Mouse (Mus musculus) monocyte, adult 2 months (primary cell): Measurements from ENCODE around the gene Sgpp1.
"Not testable (repeated sequence)": the region's sequence is repeated elsewhere in the genome, so short reads cannot be mapped to it uniquely, and the experiment has no call there.

Source experiments
- DNase-seq, 2 experiments: peaks; one replicate each; pipeline ENCODE4 v3.0.0; 2022; ENCODE audit warnings: low spot score in 2 of 2, low read depth in 1 of 2

The Sgpp1 gene

DNA sequence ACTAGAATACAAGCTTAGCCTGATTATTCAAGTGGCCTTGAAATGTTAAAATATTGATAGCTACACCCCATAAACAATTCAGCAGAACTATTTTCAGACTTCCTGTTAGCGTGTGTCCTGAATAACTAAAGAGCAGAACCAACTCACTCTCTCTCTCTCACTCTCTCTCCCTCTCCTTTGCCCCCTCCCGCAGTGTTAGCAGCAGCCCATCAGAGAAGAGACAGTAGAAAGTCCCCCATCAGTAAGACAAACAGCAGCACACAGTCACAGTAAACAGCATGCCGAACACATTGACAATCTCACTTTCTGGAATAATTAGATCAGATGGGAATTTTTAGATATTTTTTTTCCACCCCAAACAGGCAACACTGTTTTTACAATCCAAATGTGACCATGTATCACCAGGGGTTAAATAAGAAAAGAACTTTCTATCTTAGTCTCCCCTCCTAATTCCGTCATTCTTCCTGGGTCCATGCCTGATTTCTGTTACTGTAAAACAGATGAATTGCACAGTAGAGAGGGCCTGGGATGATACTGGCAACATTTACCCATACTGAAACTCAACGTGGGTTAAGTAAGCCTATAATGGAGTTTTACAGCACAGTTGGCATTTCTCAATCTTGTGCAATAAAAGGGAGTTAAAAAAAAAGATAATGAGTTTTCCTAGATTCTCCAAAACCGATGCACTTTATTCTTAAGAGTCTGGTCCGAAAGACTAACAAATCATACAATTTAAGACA, 2.0 kb downstream of the Sgpp1 start:
- DNase-seq: no peak

DNA sequence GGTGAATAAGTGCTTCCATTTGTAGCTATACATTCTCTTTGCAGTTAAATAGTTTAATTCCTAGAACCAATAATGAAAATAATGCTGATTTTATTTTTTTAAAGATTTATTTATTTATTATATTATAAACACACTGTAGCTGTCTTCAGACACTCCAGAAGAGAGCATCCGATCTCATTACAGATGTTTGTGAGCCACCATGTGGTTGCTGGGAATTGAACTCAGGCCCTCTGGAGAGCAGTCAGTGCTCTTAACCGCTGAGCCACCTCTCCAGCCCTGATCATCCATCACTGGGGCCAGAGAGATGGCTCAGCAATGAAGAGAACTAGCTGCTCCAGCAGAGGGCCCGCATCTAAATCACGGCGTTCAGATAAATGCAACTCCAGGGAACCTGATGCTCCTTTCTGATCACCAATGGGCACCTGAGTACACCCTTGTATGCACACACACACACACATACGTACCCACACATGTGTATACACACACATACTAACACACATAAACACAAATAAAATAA, 3.5 kb downstream of the Sgpp1 start:
- DNase-seq: no peak

DNA sequence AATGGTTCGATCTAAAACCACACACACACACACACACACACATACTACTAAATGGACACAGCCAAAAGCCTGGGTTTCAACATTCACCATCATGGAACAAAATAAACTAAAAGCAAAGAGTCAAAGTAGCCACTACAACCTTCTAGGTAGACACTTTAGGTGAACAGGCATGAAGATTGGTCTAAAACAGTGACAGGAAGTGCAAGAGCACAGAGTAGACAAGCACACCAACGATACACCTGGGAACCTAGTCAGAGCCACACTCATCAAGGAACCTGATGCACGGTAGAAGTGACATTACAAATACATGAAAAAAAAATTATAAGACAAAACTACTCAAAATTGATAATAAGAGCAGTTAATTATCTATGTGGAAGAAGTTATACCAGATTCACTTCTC, 4.0 kb downstream of the Sgpp1 start:
- no peak for DNase-seq

DNA sequence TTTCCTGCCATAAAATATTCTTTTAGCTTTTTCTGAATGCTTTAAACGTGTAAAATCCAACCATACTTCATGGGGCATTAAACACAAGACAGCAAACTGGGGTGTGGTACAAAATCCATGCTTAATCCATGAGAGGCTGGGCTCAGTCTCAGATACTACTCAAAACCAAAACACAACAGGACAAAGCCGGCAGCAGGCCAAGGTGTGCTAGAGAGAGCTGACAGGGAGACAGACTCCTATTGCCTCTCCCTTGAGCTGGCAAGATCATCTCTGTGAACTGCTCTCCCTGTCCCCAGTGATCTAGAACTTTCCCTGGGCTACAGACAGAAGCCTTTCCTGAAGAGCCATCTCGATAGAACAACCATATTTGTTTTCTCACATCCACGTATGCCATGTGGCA, 5.1 kb downstream of the Sgpp1 start:
- no peak for DNase-seq

DNA sequence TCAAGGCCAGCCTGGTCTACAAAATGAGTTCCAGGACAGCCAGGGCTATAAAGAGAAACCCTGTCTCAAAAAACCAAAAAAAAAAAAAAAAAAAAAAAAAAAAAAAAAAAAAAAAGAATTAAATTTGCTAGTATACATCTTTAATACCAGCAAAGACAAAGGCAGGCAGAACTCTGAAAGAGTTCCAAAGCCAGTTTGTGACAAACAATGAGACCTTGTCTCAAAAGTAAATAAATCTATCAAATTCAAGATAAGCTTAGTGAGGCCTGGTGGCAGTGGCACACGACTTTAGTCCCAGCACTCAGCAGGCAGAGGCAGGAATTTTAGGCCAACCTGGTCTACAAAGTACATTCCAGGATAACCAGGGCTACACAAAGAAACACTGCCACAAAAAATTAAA, 5.7 kb downstream of the Sgpp1 start:
- no peak for DNase-seq

DNA sequence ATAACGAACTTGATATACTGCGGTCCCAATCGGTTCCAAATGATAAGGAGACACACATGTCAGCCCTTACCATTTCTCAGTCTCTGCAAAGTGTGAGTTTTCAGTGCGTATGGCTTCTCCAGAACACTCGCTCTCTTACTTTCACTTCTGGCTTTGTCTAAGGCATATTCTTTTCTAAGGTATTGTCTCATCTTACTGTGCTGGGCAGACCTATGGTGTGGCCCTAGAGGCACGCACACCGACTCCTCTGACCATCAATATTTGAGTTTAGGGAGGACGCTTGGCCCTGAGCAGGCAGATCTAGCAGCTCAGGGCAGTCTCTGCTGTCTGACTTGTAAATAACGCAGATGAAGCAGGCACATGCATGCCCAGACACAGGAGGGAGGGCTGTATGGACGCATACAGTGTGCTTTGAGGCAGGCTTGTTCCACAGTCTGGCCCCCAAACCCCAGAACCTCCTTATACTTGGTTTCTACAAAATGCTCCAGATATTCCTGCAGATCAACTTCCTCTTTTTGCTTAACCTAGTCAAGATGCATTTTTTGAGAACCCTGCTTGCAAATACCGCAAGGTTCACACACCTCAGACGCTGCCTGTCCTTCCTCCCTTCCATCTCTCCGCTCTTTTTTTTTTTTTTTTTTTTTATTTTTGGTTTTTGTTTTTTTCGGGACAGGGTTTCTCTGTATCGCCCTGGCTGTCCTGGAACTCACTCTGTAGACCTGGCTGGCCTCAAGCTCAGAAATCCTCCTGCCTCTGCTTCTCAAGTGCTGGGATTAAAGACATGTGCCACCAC, 8.0 kb downstream of the Sgpp1 start:
- no peak for DNase-seq

DNA sequence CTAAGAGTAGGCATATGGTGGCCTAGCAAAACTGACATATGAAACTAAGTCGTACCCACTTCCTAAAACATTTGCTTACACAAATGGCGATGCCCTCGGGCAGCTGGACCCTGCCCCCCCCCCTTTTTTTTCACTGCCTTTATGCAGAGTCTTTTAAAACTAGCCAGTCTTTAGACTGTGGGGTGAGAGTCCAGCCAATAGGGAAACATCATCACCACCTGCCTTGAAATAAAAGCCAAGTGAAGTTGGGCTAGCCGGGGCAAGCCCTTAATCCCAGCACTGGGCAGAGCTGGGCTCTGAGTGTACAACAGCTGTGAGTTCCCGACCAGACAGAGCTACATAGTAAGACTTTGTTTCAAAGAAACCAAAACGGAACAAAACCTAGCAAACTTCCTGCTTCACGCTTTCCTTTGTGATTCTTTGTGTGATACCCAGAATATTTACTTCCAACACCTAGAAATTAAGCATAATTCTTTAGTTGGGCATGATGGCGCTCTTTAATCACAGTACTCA, 9.1 kb downstream of the Sgpp1 start:
- no peak for DNase-seq

DNA sequence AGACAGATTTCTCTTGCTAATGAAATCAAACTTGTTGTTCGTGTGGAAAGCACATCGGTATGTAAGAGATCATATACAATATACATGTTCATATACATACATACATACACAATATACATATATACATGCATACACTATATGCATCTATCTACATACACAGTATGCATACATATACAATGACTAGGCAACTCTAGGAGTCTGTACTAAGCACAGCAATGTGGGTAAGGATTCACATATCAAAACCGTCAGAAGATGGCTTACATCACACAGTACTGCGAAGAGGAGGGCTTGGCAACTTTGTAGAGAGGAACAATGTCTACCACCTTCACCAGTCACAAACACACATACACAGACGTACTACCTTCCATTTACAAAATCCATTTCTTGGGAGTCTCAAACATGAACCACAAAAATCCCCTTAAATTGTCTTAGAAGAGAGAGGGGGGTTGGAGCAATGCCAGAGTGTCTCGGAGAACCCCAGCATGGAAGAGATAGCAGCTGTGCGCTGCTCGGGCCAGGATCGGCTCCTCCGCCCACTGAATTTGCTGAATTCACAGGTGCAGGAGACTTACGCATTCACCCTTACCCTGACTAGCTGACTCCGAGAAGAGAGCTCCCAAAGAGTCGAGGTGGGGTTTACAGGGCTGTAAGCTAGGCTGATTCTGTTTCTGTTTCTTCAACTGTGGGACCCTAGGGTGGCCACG, 10.8 kb downstream of the Sgpp1 start:
- DNase-seq: no peak

DNA sequence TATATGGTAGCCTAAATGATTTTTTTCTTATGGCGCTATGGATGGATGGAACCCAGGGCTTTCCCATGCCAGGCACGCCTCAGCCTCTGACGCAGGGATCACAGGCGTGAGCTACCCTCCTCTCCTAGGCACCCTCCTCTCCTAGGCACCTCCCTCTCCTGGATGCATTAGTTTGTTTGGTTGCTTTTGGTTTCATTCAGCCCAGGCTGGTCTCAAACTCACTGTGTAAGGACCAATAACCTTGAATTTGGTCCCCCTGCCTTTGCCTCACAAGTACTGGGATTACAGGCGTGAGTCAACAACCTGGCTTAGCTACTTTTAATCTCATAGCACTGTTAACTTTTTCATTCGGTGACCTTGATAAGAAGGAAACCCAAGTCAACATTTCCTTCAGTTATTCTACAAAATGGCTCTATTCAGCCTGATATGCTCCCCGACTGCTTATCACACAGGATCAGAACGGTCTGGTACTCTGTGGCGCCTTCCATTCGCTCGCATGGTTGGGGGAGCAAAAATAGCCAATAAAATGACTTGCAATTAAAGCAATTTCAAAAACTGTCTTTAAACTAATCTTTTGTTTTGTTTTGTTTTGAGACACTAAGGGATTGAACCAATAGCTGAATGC, 11.6 kb downstream of the Sgpp1 start:
- no peak for DNase-seq

DNA sequence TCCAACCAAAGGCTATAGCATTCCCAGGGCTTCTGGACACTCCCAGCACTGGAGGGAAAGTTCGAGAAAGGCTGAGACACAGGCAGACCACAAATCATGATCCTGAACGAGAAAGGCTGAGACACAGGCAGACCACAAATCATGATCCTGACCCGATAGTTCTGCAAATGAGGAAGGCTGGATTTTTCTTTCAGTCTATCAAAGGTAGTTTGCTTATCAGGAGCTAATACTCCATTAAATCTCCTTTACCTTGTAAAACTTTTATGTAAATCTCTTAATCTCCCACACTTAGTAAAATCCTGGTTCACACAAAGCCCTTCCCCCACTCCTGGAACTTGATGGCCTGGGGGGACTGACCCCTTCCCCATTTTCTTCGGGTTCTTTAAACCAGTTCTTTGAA, 13.6 kb downstream of the Sgpp1 start:
- DNase-seq: no peak

DNA sequence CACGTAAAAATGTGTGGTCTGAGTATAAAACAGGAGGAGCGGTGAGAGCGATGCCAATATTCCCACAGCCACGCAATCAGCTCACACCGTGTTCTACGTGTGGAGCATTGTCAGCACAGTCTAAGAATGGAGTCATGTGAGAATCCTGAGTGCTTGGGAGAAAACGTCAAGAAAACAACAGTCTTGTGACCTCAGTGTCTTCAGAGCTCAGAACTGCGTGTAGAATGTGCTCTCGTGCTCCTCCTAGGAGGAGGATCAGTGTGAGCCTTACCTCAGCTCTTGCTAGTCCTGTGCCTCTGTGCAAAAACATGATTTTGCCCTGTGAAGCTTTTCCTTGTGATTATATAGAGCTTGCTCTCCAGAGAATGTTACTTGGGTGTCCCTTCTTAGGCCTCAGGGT, 14.5 kb downstream of the Sgpp1 start:
- DNase-seq: no peak

DNA sequence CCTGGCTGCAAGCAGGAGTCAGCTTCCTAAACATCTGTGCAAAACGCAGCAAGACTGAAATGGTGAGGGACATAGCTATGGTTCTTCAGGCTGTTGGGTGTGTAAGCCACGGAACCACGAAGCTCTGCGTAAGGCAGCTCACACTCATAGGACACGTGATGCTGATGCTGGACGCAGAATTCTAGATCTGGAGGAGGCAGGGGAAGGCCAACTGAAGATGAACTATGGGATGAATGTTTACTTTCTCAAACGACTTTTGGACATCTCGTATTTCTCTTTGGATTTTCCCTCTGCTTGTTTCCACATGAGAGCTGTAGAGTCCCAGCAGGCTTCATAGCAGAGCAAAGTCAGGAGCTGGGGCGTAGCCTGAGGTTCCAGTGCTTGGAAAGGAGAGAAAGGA, 21.9 kb downstream of the Sgpp1 start:
- DNase-seq: no peak

DNA sequence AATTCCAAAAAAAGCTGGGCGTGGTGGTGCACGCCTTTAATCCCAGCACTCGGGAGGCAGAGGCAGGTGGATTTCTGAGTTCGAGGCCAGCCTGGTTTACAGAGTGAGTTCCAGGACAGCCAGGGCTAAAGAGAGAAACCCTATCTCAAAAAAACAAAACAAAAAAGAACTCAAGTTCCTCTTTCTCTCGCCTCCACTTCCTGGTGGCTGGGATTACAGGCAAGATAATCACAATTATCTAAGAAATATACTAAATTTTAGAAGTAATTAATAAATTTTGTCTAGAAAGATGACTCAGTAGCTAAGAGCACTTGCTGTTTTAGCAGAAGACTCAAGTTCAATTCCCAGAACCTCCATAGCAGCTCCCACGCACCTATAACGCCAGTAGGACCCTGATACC, 22.6 kb downstream of the Sgpp1 start:
- not testable (repeated sequence) for DNase-seq

DNA sequence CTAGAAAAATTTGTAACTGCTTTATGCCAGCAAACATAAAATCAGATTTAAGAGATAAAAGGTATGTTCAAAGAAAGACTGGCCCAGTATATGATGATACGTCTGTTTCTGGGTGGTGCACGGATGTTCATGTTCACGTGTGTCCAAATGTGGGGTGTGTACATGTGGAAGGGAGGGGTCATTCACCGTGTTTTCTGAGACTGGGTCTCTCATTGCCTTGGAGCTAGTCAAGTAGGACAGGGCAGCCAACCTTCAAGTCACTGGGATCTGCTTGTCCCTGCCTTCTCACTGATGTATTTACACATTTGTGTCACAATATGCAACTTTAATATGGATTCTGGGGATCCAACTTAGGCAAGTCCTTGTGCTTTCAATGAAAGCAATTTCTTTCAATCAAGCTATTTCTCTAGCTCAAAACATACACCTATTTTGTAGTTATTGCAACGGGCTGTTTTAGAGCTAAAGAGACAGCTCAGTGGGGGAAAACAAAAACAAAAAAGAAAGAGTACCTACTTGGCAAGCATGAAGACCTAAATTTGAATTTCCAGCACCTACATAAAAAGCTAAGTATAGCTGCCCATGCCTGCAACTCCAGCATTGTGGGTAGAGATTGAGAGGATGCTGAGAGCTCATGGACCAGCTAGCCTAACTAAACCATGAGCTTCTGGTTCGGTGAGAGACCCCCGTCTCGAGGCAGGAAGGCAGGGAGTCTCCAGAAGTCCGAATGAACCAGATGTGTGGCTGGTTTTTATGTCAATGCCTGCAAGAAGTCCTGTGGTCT, 24.7 kb downstream of the Sgpp1 start:
- DNase-seq: no peak

DNA sequence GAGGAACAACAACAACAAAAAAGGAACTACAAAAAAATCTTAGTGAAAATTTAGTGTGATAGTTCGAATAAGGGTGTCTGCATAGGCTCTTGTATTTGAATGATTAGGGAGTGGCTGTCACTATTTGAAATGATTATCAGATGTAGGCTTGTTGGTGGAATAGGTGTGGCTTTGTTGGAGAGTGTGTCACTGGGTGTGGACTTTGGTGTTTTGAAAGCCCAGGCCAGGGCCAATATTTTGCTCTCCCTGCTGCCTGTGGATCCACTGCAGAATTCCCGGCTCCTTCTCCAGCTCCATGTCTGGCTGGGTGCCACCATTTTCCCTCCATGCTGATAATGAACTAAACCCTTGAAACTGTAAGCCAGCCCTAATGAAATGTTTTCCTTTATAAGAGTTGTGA, 26.0 kb downstream of the Sgpp1 start:
- DNase-seq: no peak

DNA sequence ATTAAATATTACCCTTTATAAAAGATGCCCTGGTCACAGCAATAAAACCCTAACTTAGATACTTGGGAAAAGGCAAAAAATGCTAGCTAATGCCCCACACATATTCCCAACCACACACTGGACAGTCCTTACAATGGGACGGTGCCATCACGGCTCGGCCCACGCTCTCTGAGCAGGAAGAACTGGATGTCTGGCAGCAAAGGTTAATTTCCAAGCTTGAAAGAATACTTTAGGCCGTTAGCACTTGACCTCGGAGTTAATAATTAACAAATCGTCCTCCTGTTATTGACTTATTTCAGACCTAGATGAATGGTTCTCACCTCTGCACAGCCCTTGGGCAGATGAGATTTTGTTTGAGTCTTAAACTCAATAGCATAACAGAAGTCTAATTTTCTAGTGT, 28.9 kb downstream of the Sgpp1 start:
- no peak for DNase-seq

DNA sequence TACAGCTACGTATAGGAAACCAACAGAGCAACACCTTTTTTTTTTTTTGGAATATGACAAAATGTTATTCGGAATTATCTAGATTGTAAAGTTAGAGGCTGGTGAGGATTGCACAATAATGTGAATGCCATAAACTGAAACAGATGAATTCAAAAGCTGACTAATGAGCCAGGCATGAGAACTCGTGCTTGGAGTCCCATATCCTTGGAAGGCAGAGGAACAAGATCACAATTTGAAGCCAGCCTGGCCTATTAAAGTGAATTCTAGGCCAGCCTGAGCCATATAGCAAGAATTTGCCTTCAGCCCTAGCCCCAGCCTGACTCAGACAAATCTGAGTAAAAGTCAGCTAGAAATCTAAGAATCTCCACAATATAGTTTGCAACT, 32.8 kb downstream of the Sgpp1 start:
- DNase-seq: no peak

DNA sequence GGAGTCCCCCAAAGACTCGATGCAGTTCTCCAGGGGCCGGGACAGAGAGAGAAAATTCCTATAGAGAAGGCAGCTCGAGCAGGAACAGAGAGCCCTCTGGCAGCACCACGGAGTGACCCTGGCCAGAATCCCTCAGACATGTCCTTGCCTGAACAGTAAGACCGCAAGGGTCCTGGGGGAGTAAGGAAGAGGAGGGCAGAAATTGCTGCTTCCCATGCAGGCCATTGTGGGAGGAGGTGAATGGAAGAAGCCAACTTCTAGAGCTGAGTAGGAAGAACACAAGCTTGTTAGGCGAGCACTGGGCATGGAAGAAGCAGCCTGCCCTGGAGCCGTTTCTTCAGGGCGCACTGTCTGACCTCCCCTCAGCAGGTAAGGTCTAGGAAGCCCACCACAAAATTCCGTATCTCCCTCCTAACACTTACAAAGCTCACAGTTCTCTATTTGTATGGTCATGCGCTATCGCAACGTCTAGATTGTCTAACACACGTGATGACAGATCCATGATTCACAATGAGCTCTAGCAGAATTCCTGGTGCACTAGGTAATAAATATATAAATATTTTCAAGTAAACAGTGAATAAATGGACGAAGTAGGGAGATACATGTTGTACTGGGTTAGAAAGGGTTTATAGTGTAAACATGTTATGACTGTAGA, 33.3 kb downstream of the Sgpp1 start:
- DNase-seq: no peak

DNA sequence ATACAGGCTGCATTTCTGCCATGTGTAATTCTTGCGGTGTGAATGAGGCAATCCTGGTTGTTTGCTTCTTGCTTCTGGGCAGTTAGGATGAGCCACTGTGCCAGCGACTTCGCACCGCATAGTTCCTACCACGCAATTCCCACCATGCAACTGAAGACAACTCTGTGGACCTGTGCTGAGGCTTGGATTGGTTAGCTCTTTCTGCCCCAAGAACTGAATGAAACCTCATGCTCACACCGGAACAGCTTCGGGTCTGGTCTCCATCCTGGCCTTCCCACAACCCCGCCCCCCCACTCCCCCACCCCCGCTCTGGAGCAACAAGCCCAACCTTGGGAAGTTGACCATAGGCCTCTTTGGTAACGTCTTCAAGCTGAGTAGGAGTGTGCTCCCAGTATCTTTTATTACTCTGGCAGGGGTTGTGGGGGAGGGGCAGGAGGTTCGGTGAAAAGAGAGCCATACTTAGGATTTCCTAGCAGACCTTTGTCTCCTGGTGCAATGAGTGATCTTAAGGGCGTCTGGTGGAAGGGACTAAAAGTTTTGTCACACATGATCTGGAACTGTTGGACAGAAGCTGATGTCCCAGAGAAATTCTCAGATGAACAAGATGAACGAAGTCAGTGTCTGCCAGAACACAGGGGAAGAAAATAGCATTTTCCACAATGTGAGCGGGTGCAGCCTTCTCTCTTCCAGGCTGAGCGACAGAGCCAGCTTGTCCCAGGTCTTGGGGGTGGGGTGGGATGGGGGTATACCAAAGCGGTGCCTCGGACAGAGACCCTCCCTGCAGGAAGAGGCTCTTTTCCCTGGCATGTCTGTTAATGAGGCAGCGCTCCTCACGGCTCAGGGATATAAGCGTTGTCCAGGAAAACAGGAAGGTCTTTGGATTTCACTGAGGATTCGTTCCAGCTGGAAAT, 34.1 kb downstream of the Sgpp1 start:
- no peak for DNase-seq
